Mouse (Mus musculus): ENCODE results near the gene Mrps21.

DNA sequence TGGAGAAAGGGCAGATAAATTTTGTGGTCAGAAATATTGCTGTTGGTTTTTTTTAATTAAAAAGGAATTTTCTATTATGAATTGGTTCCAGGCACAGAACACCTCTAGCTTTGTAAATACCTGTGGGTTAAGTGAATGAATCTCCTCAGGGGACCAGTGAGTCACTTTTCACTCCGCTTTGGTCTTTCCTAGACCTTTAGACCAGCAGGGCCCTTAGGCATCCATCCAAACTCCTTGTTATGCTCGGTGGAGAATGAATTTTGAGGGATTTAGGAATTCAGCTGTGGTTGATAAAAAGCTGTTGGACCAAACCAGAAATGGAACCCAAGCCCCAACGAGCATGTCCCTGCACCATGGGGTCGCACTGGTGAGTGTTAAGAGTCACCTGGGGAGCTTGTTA lies 36.3 kb upstream of the Mrps21 start:
- TF ChIP-seq POLR2A (IDR thresholded peaks at IDR 0.05; ENCODE audit: low read depth, low read length) (no peak), CTCF (IDR thresholded peaks at IDR 0.05; ENCODE audit: extremely low read depth, insufficient read depth, insufficient read length, insufficient replicate concordance) (no peak)

Measured in spleen, adult 2 months (tissue).